Mouse (Mus musculus) heart, embryonic 16.5 days (tissue): ENCODE data around the gene H2al2a. TPM values are rescaled to one million over a fixed set of nuclear protein-coding genes. Genes with fewer than 3 reads are reported as not detected.
"Not testable (repeated sequence)": the region's sequence is repeated elsewhere in the genome, so short reads cannot be mapped to it uniquely, and the experiment has no call there.

Experiments used
- ATAC-seq: fragments of 200-750 bp; cut with Nextera tagmentation; replicated peaks from 2 replicates; pipeline ENCODE4 v1.8.0; 2017; ENCODE audit warnings: moderate number of reproducible peaks; ENCODE audit not compliant: insufficient read depth, low FRiP score; ENCODE audit errors: extremely low read depth
- H3K27ac ChIP-seq: fragments of 300-500 bp; sonication (generic); 2 replicates; pipeline ENCODE4 v1.5.1; 2014; ENCODE audit warnings: mild to moderate bottlenecking, low read length, control low read depth, moderate library complexity
- H3K27me3 ChIP-seq: fragments of 300-500 bp; sonication (generic); 2 replicates; pipeline ENCODE4 v1.6.1; 2014; ENCODE audit warnings: low read length, mixed read lengths; ENCODE audit not compliant: control insufficient read depth, insufficient read depth
- H3K36me3 ChIP-seq: fragments of 300-500 bp; sonication (generic); 2 replicates; pipeline ENCODE4 v1.6.1; 2014; ENCODE audit not compliant: control insufficient read depth, insufficient read depth
- H3K4me1 ChIP-seq: fragments of 300-500 bp; sonication (generic); 2 replicates; pipeline ENCODE4 v1.6.1; 2014; ENCODE audit warnings: low read length, mixed read lengths; ENCODE audit not compliant: control insufficient read depth, insufficient read depth
- H3K4me2 ChIP-seq: fragments of 300-500 bp; sonication (generic); 2 replicates; pipeline ENCODE4 v1.6.1; 2014; ENCODE audit warnings: low read depth, mild to moderate bottlenecking, control low read depth, low read length
- H3K4me3 ChIP-seq: fragments of 300-500 bp; sonication (generic); 2 replicates; pipeline ENCODE4 v1.5.1; 2014; ENCODE audit warnings: mild to moderate bottlenecking, control low read depth, low read length
- H3K9ac ChIP-seq: fragments of 300-500 bp; sonication (generic); 2 replicates; pipeline ENCODE4 v1.6.1; 2014; ENCODE audit warnings: low read length, control low read depth
- H3K9me3 ChIP-seq: fragments of 300-500 bp; sonication (generic); replicated peaks from 2 replicates; pipeline ENCODE4 v1.6.1; 2016; ENCODE audit warnings: low read length; ENCODE audit not compliant: control insufficient read depth
- WGBS: fragments of 180-500 bp; shearing (Covaris S2); extraction: QIAGEN DNeasy Blood & Tissue Kit; methylation state at CpG from one replicate; pipeline ENCODE4 v1.1.7; 2014; 5-methylcytosine and 5-hydroxymethylcytosine counted together
- polyA plus RNA-seq: library from polyadenylated mRNA; unstranded; fragments of >200 nt; fragmentation: Nextera tagmentation; extraction: Ambion mirVana; gene quantifications from 2 replicates; pipeline ENCODE4 v1.2.1, GENCODE M21; 2015

H2al2a gene
- polyA plus RNA-seq, 1 experiment from 2014 or later = not detected

GRCm38 (mm10) chr2:17986694-17987093 is 10.1 kb downstream of the H2al2a start:
- no peak overlapping the region for H3K4me3 ChIP-seq
- 83% methylated on average over 3 of the region's 3 CpGs for WGBS
- ATAC-seq = no peak
- H3K36me3 ChIP-seq = no peaks in the 10 kb centered on the region
- H3K4me1 ChIP-seq = no peaks in the 10 kb centered on the region
- no peaks in the 10 kb centered on the region for H3K27me3 ChIP-seq
- H3K9me3 ChIP-seq = peaks cover 3% of the 10 kb centered on the region; the same call in 1 of the 2 replicates
- no peak overlapping the region for H3K27ac ChIP-seq
- H3K4me2 ChIP-seq = no peak overlapping the region
- H3K9ac ChIP-seq = no peak overlapping the region

GRCm38 (mm10) chr2:17984774-17985173 is 12.0 kb downstream of the H2al2a start:
- Histone ChIP-seq H3K4me1 (no peaks in the 10 kb centered on the region), H3K36me3 (no peaks in the 10 kb centered on the region), H3K27me3 (no peaks in the 10 kb centered on the region), H3K4me2 (no peak overlapping the region), H3K9me3 (peaks cover 3% of the 10 kb centered on the region; the same call in 1 of the 2 replicates), H3K9ac (no peak overlapping the region), H3K27ac (no peak overlapping the region), H3K4me3 (no peak overlapping the region)
- no peak for ATAC-seq
- WGBS = 87% methylated on average over 3 of the region's 3 CpGs

GRCm38 (mm10) chr2:17982747-17983146 is 14.0 kb downstream of the H2al2a start:
- WGBS = 75% methylated on average over 1 of the region's 1 CpGs
- no peak overlapping the region for H3K9ac ChIP-seq
- no peak overlapping the region for H3K4me3 ChIP-seq
- H3K4me2 ChIP-seq = no peak overlapping the region
- H3K27me3 ChIP-seq = no peaks in the 10 kb centered on the region
- ATAC-seq = no peak
- no peak overlapping the region for H3K27ac ChIP-seq
- H3K36me3 ChIP-seq = no peaks in the 10 kb centered on the region
- H3K9me3 ChIP-seq = peaks cover 3% of the 10 kb centered on the region; the same call in 1 of the 2 replicates
- H3K4me1 ChIP-seq = no peaks in the 10 kb centered on the region

- no peaks in the 10 kb centered on the region for H3K27me3 ChIP-seq
- H3K36me3 ChIP-seq = no peaks in the 10 kb centered on the region
- H3K4me3 ChIP-seq = no peak overlapping the region
- ATAC-seq = no peak
- H3K4me2 ChIP-seq = no peak overlapping the region
- no peak overlapping the region for H3K9ac ChIP-seq
- 87% methylated on average over 6 of the region's 6 CpGs for WGBS
- H3K4me1 ChIP-seq = no peaks in the 10 kb centered on the region
- no peak overlapping the region for H3K27ac ChIP-seq
- no peaks in the 10 kb centered on the region for H3K9me3 ChIP-seq
Observed at GRCm38 (mm10) chr2:17978706-17979105, 18.1 kb downstream of the H2al2a start.

GRCm38 (mm10) chr2:17978251-17978650 is 18.5 kb downstream of the H2al2a start:
- not testable (repeated sequence) for H3K4me3 ChIP-seq, H3K27ac ChIP-seq, H3K9ac ChIP-seq, H3K9me3 ChIP-seq, H3K4me1 ChIP-seq, H3K27me3 ChIP-seq, ATAC-seq, H3K36me3 ChIP-seq, H3K4me2 ChIP-seq
- WGBS = 92% methylated on average over 7 of the region's 7 CpGs

- H3K4me3 ChIP-seq, H3K9me3 ChIP-seq: not testable (repeated sequence)
Observed at GRCm38 (mm10) chr2:17977645-17978044, 19.1 kb downstream of the H2al2a start.

GRCm38 (mm10) chr2:17975601-17976327 is 21.0 kb downstream of the H2al2a start:
- 30% methylated on average over 4 of the region's 4 CpGs for WGBS
- Histone ChIP-seq H3K9me3 (no peaks in the 10 kb centered on the region), H3K4me2 (no peak overlapping the region), H3K4me1 (no peaks in the 10 kb centered on the region), H3K36me3 (no peaks in the 10 kb centered on the region), H3K27ac (no peak overlapping the region), H3K4me3 (no peak overlapping the region), H3K9ac (no peak overlapping the region), H3K27me3 (no peaks in the 10 kb centered on the region)
- no peak for ATAC-seq

More at GRCm38 (mm10) chr2:17977645-17978044, 19.1 kb downstream of the H2al2a start:
- not testable (repeated sequence) for H3K36me3 ChIP-seq, H3K9ac ChIP-seq, H3K27me3 ChIP-seq, H3K4me2 ChIP-seq, H3K27ac ChIP-seq, H3K4me1 ChIP-seq, ATAC-seq

GRCm38 (mm10) chr2:17973868-17974440 is 22.8 kb downstream of the H2al2a start:
- H3K4me1 ChIP-seq = no peaks in the 10 kb centered on the region
- no peak overlapping the region for H3K4me2 ChIP-seq
- no peaks in the 10 kb centered on the region for H3K27me3 ChIP-seq
- WGBS = 46% methylated on average over 2 of the region's 2 CpGs
- no peak overlapping the region for H3K9ac ChIP-seq
- no peak overlapping the region for H3K27ac ChIP-seq
- ATAC-seq = peak; percentile 67; the same call in 1 of the 2 replicates
- H3K4me3 ChIP-seq = no peak overlapping the region
- no peaks in the 10 kb centered on the region for H3K36me3 ChIP-seq
- no peaks in the 10 kb centered on the region for H3K9me3 ChIP-seq

- no peak overlapping the region for H3K9ac ChIP-seq
- H3K4me3 ChIP-seq = no peak overlapping the region
- no peaks in the 10 kb centered on the region for H3K4me1 ChIP-seq
- no peaks in the 10 kb centered on the region for H3K27me3 ChIP-seq
- no peak overlapping the region for H3K4me2 ChIP-seq
- ATAC-seq = no peak
- no peak overlapping the region for H3K27ac ChIP-seq
- H3K9me3 ChIP-seq = no peaks in the 10 kb centered on the region
- 73% methylated on average over 5 of the region's 5 CpGs for WGBS
- H3K36me3 ChIP-seq = no peaks in the 10 kb centered on the region
Observed at GRCm38 (mm10) chr2:17973246-17973645, 23.5 kb downstream of the H2al2a start.
